Mouse (Mus musculus) bone marrow, adult 2 months (tissue): ENCODE data around the gene Prr15l. TPM values are rescaled to one million over a fixed set of nuclear protein-coding genes. Genes with fewer than 3 reads are reported as not detected.

Experiments
- H3K27ac ChIP-seq: fragments of 200-500 bp; 2 replicates; pipeline ENCODE4 v1.5.1; 2012; ENCODE audit warnings: low read depth, mild to moderate bottlenecking, control low read depth, inconsistent platforms, low read length; ENCODE audit not compliant: control insufficient read depth, poor library complexity, insufficient read depth
- H3K4me1 ChIP-seq: fragments of 200-500 bp; 2 replicates; pipeline ENCODE4 v1.6.1; 2011; ENCODE audit warnings: low read length; ENCODE audit not compliant: control insufficient read depth, insufficient read depth
- H3K4me3 ChIP-seq: fragments of 200-500 bp; replicated peaks from 2 replicates; pipeline ENCODE3; 2011; ENCODE audit warnings: mild to moderate bottlenecking, low read depth, low read length, control low read depth; ENCODE audit not compliant: control insufficient read depth
- CTCF ChIP-seq: fragments of 200-500 bp; IDR thresholded peaks from 2 replicates; pipeline ENCODE4 v1.5.1; 2011; ENCODE audit warnings: low read length, control low read depth; ENCODE audit not compliant: control insufficient read depth, insufficient read depth
- POLR2A ChIP-seq: fragments of 200-500 bp; IDR thresholded peaks from 2 replicates; pipeline ENCODE4 v1.6.1; 2011; ENCODE audit warnings: low read depth, mild to moderate bottlenecking, control low read depth, low read length, borderline replicate concordance; ENCODE audit not compliant: control insufficient read depth
- WGBS: fragments of 180-500 bp; shearing (Covaris S2); methylation state at CpG from one replicate; pipeline ENCODE4 v1.1.7; 2018; 5-methylcytosine and 5-hydroxymethylcytosine counted together
- polyA plus RNA-seq: library from polyadenylated mRNA; stranded (reverse); fragments of >200 nt; gene quantifications from 2 replicates; pipeline ENCODE4 v1.2.4, GENCODE M21; 2011; ENCODE audit warnings: low replicate concordance; ENCODE audit not compliant: missing spikeins, insufficient read depth, insufficient read length

Gene Prr15l
- polyA plus RNA-seq, 1 experiment: not detected

DNA sequence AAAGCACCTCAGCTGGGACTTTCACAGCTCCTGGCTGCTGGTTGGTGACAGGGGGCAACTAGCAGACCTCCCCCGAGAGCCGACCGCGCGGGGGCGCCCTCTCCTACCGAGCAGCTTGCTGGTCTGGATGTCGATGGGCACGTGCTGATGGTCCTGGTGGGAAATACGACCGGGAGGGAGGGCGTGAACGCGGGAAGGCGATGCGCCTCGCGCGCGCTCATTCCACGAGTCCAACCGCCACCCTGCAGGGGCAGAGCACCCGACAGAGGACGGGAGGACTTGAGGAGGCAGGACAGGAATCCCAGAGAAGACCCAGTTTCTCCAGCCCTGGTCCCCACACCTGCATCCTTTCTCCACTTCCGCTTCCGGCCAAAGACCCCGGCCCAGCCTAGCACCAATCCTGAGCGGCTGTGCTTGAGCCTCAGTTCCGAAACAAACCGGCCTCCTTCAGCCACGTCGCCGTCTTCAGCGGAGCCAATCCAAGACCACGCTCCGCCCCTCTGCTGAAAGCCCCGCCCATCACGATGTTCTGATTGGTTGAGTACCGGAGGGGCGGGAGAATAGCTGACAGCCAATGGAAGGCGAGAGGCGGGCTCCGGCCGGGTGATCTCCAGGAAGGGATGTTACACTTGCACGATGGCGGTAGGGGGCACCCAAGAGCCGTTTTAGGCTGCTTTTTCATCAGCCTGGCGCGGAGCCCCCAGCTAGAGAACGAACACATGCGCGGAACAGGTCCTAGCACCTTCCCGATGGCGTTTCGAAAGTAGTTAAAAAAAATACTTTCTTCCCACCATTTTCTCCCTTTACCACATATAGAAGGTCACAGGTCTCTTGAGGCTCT, 11.6 kb upstream of the Prr15l start, which contains the start of gene Cdk5rap3:
Gene Cdk5rap3 (minus strand): TSS at position 453 of the 841 bp plus-strand sequence.
- H3K4me3 ChIP-seq: peak within 1 kb of the TSS; percentile 70
- peak within 1 kb of the TSS; percentile 74 for H3K27ac ChIP-seq
- H3K4me1 ChIP-seq: peaks cover 4% of the 10 kb centered on the region
- peak; percentile 85 for TF ChIP-seq CTCF
- peak; percentile 84 for TF ChIP-seq POLR2A
- under 1% methylated on average over 55 of the region's 55 CpGs for WGBS

DNA sequence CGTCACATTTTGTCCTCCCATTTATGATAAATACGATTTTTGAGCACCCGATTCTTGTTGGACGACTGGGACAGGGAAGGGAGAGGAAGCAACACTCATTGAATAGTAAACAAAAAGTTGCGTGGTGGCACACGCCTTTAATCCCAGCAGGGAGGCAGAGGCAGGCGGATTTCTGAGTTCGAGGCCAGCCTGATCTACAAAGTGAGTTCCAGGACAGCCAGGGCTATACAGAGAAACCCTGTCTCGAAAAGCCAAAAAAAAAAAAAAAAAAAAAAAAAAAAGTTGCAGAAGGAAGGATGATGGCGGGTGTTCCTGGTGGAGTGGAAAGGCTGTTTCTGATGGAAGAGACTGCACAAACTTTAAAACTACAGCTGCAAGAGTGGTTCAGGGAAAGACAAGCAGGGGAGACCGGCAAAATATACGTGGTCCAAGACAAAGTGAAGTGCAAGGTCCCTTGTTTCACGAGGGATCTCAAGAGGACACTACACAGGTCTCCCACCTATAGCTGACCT, 11.0 kb upstream of the Prr15l start:
- TF ChIP-seq CTCF (no peak), POLR2A (no peak)
- peaks cover 4% of the 10 kb centered on the region for H3K4me1 ChIP-seq
- H3K4me3 ChIP-seq: peak overlapping the region; percentile 37
- 17% methylated on average over 13 of the region's 13 CpGs for WGBS
- H3K27ac ChIP-seq: peak overlapping the region; percentile 74

DNA sequence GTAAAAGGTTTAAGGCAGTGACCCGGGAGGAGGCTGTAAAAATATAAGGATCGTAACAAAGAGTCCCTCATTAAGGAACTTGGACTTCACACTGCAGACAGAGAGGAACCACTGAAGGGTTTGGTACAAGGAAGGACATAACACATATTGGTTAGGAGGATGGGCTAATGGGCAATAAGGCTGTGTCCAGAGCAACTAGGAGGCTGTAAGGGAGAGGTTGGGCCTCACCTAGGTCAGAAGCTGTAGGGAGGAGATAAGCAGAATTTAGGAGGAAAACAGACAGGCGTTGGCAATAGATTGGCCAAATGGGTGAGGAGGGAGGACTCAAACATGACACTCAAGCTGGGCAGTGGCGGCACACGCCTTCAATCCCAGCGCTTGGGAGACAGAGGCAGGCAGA, 10.5 kb upstream of the Prr15l start:
- TF ChIP-seq CTCF (no peak), POLR2A (no peak)
- Histone ChIP-seq H3K4me3 (no peak overlapping the region), H3K27ac (peak overlapping the region; percentile 74), H3K4me1 (peaks cover 4% of the 10 kb centered on the region)
- WGBS: 49% methylated on average over 6 of the region's 6 CpGs

DNA sequence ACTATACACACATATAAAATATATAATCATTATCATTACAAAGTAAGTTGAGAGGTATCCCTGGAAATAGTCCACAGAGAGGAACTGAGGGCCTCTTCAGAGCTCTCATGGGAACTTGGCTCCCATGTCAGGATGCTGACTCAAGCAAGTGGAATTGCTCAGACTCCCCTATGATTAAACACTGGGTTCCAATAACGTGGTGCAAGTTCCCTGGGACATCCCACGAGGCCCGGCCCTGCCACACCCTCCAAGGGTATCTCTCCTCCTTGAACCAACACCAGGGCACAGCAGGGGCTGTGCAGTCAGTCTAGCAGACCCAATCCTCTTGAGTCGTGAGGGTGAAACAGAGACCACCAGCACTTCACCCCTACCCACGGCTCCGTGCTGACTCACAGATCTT, 8.9 kb upstream of the Prr15l start:
- H3K4me3 ChIP-seq: no peak overlapping the region
- 69% methylated on average over 6 of the region's 6 CpGs for WGBS
- peaks cover 4% of the 10 kb centered on the region for H3K4me1 ChIP-seq
- H3K27ac ChIP-seq: no peak overlapping the region
- no peak for TF ChIP-seq POLR2A
- TF ChIP-seq CTCF: no peak

DNA sequence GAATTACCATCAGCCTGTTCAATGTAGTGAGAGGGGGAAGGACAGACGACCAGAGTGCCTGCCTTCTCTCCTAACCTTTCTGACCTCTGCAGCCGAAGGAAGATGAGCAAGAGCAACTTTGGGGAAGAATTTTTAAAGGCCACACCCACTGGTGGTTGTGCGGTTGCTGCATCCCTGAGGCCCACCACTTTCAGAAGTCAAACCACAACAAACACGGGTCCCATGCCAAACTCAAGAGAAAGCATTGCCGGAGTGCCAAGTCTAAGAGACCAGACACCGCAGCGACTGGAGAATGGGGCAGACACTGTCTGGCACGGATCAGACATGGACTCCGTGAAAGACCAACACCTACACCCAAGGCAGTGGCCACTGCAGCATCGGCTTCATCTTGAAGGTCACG, 3.0 kb upstream of the Prr15l start:
- Histone ChIP-seq H3K27ac (peak overlapping the region; percentile 63), H3K4me1 (peaks cover 7% of the 10 kb centered on the region), H3K4me3 (no peak overlapping the region)
- 29% methylated on average over 11 of the region's 11 CpGs for WGBS
- TF ChIP-seq POLR2A: no peak
- TF ChIP-seq CTCF: no peak

DNA sequence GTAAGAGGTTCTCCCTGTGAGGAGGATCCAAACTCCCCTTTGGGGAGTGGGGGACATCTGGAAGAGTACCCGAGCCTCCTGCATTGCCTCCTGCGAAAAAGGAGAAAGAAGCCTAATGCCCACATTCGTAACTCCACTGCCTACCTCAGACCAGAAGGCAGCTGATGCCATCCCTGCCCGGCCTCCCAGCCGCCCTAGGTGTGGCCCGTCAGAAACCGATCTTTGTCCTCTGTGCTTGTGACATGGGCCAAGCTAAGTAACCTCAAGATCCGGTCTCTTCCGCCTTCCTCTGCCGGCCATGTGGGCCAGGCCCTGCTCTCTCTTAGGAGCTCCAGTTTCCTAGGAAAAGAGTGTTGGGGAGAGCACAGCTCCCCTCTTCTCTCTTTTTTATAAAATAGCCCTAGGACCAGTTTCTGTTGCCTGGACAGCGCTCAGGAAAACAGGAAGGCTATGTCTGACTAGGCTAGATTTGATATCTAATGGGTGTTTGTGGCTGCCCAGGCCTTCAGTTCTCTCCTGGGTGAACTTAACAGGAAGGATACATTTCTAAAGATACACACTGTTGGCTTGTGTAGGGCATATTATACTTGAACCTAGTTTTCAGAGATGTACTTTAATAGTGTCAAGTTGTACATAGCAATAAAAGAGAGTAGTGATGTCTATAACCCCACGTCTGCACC, 2.3 kb upstream of the Prr15l start:
- 59% methylated on average over 12 of the region's 12 CpGs for WGBS
- H3K4me1 ChIP-seq: peaks cover 7% of the 10 kb centered on the region
- no peak for TF ChIP-seq CTCF
- no peak for TF ChIP-seq POLR2A
- peak overlapping the region; percentile 39 for H3K27ac ChIP-seq
- H3K4me3 ChIP-seq: no peak overlapping the region

DNA sequence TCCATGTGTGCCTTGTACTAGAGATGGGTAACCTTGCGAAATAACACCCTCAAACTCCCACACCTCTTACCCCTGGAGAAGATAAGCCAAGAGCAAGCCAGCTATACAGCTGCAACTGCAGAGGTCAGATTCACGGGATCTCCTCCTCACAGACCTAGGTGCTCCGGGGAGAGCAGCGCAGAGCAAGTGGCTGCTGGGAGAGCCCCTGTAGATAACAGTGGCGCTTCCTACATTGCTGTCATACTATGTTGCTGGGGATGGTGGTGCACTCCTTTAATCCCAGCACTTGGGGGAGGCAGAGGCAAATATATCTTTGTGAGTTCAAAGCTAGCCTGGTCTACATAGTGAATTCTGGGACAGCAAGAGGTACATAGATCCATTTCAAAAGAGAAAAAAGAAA, 1.3 kb upstream of the Prr15l start:
- TF ChIP-seq CTCF: no peak
- Histone ChIP-seq H3K4me3 (no peak overlapping the region), H3K27ac (no peak overlapping the region), H3K4me1 (peaks cover 7% of the 10 kb centered on the region)
- 67% methylated on average over 5 of the region's 5 CpGs for WGBS

DNA sequence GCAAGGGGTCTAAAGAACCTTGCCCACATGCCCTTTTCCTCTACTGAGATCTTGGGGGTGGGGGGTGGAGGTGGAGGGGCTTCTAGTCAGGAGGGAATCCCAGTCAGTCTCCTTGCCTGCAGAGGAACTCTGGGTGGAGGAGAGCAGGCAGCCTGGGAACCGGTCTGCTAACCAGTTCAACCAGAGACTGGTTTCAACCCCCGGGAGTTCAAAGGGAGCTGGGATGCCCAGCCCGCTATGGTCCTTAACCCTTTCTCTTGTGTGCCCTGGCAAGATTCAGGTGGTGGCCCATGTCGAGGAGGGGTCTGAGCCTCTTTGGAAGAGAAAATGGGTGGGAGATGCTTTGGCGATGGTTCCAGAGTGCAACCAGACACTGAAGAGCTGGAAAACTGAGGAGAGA, 787 bp downstream of the Prr15l start:
- Histone ChIP-seq H3K27ac (no peak overlapping the region), H3K4me1 (peaks cover 7% of the 10 kb centered on the region), H3K4me3 (no peak overlapping the region)
- 61% methylated on average over 5 of the region's 5 CpGs for WGBS
- TF ChIP-seq POLR2A (no peak), CTCF (no peak)
